Mouse (Mus musculus): ENCODE measurements at regions not wholly inside any gene's neighbourhood (a gene's known extent, or its start where the extent isn't known, plus 50 kb on each side); places are given as distances from the start of the nearest gene placed in this dataset.

GRCm38 (mm10) chr16:30118876-30119275 lies 54.7 kb downstream of the Hes1 start:
- DNase-seq (ENCODE audit: low read depth, low spot score), result no peak

DNA sequence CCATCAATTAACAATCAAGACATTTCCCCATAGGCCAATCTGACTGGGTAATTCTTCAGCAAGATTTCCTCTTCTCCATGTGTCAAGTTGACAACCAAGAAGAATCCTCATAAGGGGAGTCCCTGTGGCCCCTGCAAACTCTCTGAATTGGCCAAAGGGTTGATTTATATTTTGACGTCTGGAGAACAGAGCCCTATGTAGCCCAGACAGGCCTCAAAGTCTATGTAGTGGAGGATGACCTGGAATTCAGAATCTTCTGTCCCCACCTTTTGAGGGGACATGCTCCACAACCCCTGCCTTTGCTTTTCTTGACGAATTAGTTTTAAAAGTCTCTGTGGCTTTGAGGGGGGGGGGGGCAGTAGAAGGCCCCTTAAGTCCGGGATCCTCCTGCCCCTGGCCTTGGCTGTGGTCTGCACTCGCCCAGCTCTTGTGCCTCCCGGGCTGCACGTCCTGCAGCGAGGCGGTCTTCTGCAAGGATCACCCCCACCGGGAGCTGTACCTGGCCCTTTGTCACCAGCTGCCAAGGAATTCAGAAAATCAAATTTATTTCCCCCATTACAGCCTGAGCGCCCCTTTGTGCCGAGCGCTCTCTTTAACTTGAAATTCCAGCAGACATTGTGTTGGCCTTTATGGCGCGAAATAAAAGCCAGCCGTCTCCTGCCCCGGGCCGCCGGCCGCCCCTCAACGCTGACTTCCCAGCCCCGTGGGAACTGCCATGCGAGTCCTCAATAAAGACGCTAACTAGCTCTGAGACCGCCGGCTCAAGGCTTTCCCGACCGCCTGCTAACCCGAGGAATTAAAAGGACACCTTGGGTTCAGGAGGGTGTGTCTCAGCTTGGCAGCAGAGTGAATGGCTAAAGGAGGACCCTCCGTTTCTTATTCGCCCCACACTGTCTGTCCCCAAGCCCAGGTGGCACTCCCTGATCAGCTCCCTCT lies 56.4 kb downstream of the Hes1 start:
- no peak for DNase-seq (ENCODE audit: low read depth, low spot score)

DNA sequence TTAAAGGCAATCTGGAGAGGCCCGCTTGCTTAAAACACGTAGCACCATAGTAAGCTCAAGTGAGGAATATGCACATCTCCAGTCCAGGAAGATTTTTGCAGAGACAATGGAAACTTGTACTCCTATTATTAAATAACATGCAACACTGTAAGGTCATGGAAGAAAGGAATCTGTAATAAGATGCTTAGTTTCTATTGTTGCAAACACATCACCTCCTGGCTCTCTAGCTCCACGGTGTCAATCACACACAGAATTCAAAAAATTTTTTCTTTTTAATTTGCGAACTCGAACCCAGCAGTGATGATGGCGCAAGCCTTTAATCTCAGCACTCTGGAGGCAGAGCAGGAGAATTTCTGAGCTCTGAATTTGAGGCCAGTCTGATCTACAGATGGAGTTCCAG lies 57.4 kb downstream of the Hes1 start:
- no peak for DNase-seq (ENCODE audit: low read depth, low spot score)

DNA sequence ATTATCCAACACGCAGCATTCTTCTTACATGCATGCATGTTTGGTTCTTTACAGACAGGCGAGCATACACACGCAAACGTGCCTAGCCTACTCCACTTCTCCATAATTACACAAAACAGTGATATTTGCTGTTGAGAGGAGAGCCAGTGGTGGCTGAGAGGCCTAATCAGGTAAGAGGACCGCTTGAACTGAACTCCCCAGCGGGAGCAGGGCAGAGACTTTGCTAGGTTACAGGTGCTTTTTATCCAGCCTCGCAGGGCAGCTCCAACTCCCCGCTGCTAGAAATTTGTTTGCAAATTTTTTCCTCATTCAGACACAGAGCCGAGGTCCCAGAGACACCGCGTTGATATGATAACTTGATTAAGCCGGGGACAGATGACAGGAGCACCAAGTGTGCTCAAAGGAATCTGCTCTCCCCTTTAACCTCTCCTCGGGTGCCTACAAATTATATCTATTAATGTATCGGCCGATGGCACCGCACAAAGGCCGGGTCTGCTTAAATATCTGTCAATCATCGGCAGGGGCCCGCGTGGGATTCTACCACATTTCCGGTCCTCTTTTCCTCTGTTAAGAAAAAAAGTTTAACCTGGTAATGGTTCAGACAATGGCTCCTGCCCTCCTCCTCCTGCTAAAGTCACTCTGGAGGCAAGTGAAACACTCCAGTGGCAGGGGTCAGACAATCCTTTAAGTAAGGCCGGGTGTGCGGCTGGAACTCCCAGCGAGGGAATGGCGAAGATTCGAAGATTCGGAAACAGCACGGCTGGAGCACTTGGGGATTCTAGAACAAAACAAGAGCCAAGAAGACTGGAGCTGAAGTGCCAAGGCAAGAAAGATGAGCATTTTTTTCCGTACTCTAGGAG lies 58.3 kb downstream of the Hes1 start:
- no peak for DNase-seq (ENCODE audit: low read depth, low spot score)

GRCm38 (mm10) chr16:30127015-30127414 lies 62.8 kb downstream of the Hes1 start:
- no peak for DNase-seq (ENCODE audit: low read depth, low spot score)

DNA sequence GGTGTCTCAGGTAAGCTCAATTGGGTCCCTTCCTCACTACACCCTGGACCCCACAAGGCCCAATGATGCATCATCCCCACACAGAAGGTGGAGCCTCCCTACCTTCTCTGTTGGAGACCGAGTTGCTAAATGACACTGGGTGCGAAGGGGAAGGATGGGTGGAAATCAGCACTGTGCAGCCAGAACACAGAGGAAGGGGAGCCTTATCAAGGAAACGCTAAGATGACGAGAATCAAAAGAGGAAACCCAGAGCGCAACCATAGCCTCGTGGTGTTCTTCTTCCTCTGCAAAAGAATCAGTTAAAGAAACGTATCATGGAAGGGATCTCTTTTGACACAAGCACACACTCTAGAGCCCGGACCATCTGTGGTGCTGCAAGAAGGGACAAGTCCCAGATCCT lies 64.6 kb downstream of the Hes1 start:
- DNase-seq (ENCODE audit: low read depth, low spot score), result no peak

DNA sequence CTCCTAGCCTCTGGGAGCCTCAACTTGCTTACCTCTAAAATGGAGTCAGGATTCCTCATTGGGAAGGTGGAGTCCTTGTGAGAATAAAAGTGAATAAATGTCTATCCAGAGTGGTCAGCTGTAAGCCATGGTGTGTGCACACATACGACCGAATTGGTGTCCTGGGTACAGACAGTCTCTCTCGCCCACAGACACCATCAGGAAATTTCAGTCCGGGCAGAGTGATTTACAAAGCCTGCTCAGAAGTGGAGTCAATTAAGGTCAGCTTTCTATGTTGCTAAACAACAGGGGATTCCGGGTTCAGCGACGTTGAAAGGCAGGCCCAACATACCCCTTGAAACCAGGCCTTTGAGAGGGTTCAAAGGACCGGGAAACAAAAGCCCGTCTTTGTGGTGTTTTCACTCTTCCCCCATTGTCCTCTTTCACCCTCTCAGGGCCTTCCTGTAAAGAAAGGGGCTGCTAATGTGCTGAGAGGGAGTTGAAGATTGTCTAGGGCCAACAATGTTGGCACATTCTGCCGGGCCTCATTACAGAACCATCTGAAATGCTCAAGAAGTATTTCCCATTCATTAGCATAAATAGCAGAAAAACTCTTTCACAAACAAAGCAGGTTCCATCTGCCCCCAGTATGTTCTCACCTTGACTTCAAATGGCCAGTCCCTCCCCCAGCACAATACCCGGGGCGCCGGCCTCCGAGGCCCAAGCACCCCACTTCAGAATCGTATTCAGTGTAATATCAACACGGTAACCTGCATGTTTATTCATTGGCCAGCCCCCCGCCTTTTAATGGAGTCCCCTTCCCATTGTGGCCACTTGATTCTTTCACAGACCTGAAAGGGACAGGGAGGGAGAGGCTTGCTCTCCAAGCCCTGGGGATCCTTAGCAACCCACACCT lies 65.3 kb downstream of the Hes1 start:
- DNase-seq (ENCODE audit: low read depth, low spot score), result no peak

DNA sequence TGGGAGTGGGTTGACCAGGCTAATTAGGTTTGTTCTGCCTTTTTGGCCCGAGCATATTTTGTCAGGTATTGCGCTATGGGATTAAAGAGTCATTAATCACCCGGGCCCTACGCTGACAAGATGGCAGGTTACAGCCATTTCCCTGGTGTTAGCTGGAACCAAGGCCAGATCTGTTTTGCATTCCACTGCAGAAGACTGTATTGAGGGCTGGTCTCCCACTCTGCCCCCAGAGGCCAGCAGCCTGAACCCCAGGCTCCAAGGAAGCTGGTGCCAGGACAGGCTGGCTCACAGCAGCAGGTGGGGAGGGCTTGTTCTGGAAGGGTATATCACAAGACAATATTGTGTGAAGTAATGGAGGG lies 65.9 kb downstream of the Hes1 start:
- no peak for DNase-seq (ENCODE audit: low read depth, low spot score)

DNA sequence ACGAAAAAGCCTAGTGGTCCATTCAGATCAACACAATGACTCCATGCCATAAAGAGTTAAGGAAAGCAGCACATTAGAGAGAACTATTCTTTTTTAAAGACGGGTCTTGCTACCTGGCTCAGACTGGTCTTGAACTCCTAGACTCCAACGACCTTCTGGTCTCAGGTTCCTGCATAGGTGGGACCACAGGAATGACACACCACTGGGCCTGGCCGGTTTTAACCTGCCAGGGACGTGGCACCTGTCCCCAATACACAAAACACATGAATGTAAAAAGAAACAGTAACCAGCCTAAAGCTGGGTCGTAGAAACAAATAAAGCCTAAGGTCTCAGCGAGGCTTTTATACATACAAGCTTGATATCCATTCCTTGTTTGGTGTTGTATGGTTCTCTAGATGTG lies 67.9 kb downstream of the Hes1 start:
- DNase-seq (ENCODE audit: low read depth, low spot score), result no peak

- no peak for DNase-seq (ENCODE audit: low read depth, low spot score)
These were observed 70.5 kb downstream of the Hes1 start for GRCm38 (mm10) chr16:30134642-30135165.

GRCm38 (mm10) chr16:30136849-30137248 lies 72.7 kb downstream of the Hes1 start:
- no peak for DNase-seq (ENCODE audit: low read depth, low spot score)

- DNase-seq (ENCODE audit: low read depth, low spot score), result no peak
These were observed 73.6 kb downstream of the Hes1 start for GRCm38 (mm10) chr16:30137812-30138211.

DNA sequence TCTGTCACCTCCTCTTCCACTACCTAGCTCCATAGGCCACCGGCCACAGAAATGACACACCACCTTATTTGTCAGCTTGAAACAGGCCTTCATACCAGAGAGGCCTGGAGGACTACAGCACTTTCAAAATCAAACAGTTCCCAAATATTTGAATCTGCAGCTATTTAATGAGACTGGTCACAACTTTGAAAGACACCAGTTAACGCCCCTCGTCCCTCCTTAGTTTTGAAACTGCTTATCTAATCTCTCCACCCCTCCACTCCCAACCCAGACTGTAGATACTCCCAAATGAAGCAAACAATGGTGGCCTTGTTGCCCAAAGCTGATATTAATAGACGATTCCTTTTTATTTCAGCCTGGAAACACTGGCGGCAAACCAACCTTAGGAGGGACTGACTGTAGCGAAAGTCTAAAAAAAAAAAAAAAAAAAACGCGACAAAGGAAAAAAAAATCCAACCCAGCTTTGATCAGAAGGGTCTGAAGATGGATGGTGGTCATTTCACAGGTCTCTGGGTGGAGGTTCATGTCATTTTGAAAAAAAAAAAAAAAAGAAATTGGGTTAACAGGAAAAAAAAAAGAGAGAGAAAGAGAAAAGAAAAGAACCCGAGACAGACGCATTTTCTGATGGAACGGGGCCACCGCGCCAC lies 80.8 kb downstream of the Hes1 start:
- DNase-seq (ENCODE audit: low read depth, low spot score), result no peak

DNA sequence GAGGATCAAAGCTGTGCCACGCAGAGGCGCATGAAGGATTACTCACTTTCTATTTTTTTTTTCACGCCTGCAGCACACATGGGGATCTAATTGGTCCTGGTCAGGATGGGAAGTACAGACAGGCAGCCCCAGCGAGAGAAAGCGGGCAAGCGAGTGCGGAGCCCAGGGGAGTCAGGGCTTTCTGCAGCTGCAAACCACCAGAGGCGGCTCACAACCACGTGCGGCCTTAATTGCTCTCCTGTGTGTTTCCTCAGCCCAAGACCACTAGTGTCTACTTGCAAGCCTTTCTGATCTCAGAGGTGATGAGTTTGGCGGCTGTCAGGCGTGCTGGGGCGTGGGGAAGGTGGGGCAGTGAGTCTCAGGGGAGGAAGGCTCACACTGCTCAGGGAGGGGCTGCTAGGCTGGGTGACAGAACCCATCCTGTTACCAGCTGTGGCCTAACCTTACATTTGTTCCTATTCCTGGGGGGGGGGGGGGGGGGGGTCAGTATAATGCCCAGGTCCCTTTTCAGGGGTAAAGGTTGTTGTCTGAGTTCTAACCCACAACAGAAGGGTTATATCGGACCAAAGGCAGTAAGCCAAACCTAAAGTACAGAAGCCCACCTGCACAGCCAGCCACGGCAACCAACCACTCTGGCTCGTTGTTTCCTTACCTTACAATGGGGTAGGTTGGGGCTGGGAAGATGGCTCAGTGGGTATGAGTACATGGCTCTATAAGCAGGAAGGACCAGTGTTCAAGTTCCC lies 81.5 kb downstream of the Hes1 start:
- DNase-seq (ENCODE audit: low read depth, low spot score), result no peak

DNA sequence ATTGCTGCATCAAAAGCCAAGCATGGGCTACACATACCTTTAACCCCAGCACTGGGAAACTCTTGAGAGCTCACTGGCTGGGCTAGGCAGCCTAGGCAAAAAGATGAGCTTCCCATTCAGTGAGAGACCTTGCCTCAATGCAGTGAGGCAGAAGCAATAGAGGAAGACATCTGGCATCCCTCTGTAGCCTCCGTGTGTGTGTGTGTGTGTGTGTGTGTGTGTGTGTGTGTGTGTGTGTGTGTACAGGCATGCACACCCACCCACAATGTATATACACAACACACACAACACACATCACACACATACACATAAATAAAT lies 82.0 kb downstream of the Hes1 start:
- DNase-seq (ENCODE audit: low read depth, low spot score), result no peak

GRCm38 (mm10) chr16:30147296-30147695 lies 83.1 kb downstream of the Hes1 start:
- no peak for DNase-seq (ENCODE audit: low read depth, low spot score)

DNA sequence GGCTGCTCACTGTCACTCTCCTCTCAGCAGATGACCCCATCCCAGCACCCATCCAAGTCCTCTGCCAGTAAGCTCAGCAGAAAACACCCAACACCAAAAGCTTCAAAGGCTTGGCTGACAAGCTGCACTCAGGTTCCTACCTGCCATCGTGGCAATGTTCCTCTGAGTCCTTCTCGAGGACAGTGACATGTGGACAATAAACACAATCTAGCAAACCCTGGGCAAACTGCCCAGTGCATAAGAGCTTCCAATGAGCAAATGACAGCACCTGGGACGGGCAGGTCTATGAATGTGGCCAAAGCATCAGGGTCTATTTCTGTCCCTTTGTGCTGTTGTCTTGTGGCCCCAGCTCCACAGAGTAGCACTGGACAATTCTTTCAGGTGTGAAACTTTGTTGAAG lies 86.9 kb downstream of the Hes1 start:
- no peak for DNase-seq (ENCODE audit: low read depth, low spot score)

- DNase-seq (ENCODE audit: low read depth, low spot score), result no peak
These were observed 90.9 kb downstream of the Hes1 start for GRCm38 (mm10) chr16:30155070-30155469.

DNA sequence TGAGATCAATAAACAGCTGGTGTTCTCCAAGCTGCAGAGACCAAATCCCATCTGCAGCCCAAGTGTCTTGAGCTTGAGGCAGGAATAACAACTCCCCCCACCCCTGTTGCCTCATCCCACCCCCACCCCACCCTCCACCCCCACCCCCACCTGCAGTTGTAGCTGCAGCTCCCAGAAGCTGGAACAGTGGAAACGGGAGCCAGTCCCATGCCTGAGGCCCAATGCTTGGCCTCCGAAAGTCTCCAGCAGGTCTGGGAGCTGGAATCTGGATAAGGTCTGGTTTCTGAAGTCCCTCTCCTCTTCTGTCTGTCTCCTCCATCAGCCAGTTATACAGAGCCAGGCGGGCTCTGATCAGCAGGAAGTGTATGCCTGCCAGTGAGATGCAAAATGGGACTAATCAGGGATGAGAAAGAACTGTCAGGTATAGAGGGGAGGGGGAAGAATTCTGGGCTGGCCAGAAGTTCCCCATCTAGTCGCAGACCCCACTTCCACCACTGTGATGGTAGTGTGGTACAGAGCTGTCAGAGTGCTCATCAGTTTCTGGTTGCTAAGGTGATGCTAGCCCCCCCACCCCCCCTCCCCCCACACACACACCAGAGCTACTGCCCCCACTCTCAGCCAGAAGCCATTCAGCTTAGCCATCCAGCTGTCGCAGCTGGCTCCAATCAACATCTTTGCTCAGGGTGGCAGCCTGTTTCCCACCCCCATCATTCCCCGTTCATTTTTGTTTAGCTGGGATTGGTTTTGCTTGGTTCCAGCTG lies 91.5 kb downstream of the Hes1 start:
- no peak for DNase-seq (ENCODE audit: low read depth, low spot score)

DNA sequence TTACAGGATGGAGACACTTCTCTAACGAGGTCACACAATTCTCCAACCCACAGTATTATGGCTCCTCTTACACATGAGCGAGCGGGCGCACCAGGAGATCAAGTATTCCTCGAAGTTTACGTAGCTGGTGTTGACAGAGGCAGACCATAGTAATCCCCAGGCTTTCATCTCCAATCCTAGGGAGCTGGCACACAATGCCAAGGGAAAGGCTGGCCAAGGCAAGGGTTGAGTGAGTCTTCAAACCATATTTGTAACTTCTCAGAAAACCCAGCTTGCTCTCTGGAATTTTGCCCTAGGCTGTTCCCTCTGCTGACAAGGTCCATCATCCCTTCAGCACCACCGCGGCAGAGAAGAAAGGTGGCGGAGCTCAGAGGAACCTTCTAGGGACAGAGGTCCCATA lies 94.0 kb downstream of the Hes1 start:
- no peak for DNase-seq (ENCODE audit: low read depth, low spot score)
